Mouse (Mus musculus): ENCODE measurements around the gene Zfp369. TPM values are rescaled to one million over a fixed set of nuclear protein-coding genes. Genes with fewer than 3 reads are reported as not detected.

Zfp369 gene
- polyA plus RNA-seq (2012; rRNA removed) = 46.7 and 48.0 TPM in 2 replicates

DNA sequence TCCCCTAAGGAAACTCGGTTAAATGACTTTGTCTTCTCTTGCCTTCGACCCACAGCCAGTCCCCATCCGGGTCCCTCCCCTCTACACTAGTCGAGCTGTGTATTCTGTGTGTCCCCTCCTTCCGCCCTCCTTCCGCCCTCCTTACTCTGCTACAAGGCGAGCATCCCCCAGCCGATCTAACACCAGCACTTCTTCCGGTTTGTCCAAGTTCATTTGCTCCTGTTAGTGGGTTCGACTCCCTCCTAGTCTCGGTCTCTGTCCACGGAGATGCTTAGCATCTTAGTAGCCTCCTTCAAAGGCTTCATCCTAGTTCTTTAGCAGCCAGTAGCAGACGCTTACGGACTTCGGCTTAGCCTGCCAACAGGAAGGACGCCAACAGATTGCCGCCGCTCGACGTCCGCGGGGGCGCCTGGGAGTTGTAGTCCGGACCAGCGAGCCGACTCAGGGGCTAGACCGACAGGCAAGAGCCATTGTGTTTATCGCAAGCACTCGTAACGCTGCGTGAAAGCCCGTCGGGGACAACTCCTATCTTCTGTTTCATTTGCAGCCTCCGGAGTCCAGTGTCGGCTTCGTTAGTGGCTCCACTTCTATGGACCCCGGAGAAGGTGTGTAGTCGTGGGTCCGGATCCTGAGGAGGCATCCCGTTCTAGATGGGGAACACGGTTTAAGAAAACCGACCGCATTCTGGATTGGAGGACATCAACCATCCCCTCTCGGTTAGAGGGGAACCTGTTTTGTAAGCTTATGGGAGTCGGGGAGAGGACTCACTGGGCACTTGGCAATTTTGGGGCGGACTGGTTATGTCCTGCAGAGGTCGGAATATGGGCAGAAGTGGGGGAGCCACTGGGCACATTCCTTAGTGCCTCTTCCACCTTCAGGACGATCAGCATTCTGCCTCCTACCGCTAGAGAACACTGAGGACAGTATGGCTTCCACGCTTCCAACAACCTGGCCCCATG, at the start of gene Zfp369:
Gene Zfp369, plus strand, starts transcription at position 432 of the 959 bp plus-strand sequence.
- TF ChIP-seq CTCF (IDR thresholded peaks at IDR 0.05; ENCODE audit: extremely low read depth, insufficient read depth, low read length) (no peak), POLR2A (IDR thresholded peaks at IDR 0.05; ENCODE audit: extremely low read depth, insufficient read depth, low read length) (peak; percentile 63; the same call in 1 of the 2 replicates)
- Histone ChIP-seq H3K27ac (ENCODE audit: insufficient read depth, low read length) (peak within 1 kb of the TSS; percentile 72), H3K4me3 (ENCODE audit: insufficient read depth, low read length) (peak within 1 kb of the TSS; percentile 68), H3K4me1 (ENCODE audit: control insufficient read depth, insufficient read depth, low read length) (no peaks in the 10 kb centered on the region)

DNA sequence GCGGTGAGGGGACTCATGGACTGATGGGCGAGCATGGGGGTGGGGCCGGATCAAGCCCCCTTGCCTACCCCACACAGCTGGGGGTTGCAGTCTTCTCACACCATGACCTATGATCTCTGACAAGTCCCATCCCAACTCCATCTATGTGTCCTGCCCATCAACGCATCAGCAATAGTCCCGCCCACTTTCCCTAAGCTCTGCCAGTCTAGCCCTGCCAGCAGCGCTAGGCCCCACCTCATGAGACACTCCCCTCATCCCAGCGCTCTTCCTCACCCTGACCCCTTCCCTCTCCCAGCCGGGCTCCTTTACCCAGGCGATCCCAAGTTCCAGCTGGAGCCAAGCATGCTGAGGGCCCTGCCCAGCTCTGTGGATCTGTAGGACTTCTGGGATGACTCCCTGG, 41.4 kb upstream of the Zfp369 start:
- TF ChIP-seq CTCF (IDR thresholded peaks at IDR 0.05; ENCODE audit: extremely low read depth, insufficient read depth, low read length) (no peak), POLR2A (IDR thresholded peaks at IDR 0.05; ENCODE audit: extremely low read depth, insufficient read depth, low read length) (no peak)
- Histone ChIP-seq H3K4me1 (ENCODE audit: control insufficient read depth, insufficient read depth, low read length) (no peaks in the 10 kb centered on the region), H3K27ac (ENCODE audit: insufficient read depth, low read length) (no peak overlapping the region), H3K4me3 (ENCODE audit: insufficient read depth, low read length) (no peak overlapping the region)

DNA sequence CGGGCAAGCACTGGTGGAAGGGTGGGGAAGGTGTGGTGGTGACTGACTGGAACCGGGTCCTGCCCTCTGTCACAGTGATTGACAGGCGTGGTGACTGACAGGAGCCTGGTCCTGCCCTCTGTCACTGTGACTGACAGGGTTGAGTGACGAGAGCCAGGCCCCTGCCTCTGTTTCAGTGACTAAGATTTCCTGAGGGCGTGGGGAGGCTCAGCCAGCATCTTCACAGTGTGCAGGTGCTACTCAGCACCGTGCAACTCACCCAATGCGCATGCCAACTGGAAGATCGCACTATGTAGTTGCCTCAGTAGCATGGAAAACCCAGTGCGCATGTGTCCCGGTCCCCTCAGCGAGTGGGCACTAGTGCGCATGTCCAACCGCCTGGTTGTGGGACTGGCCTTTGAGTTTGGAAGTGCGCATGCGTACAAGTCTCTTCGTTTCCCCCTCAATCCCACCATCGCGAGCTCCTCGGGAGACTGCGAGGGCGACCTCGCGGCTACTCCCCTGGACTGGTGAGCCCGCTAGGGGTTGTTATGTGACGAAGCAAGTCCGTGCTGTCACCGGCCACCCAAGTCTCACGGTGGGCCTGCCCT, 38.0 kb upstream of the Zfp369 start:
- TF ChIP-seq CTCF (IDR thresholded peaks at IDR 0.05; ENCODE audit: extremely low read depth, insufficient read depth, low read length) = no peak
- TF ChIP-seq POLR2A (IDR thresholded peaks at IDR 0.05; ENCODE audit: extremely low read depth, insufficient read depth, low read length) = peak; percentile 94
- H3K27ac ChIP-seq (ENCODE audit: insufficient read depth, low read length) = peak overlapping the region; percentile 80
- peak overlapping the region; percentile 51 for H3K4me3 ChIP-seq (ENCODE audit: insufficient read depth, low read length)
- H3K4me1 ChIP-seq (ENCODE audit: control insufficient read depth, insufficient read depth, low read length) = no peaks in the 10 kb centered on the region

DNA sequence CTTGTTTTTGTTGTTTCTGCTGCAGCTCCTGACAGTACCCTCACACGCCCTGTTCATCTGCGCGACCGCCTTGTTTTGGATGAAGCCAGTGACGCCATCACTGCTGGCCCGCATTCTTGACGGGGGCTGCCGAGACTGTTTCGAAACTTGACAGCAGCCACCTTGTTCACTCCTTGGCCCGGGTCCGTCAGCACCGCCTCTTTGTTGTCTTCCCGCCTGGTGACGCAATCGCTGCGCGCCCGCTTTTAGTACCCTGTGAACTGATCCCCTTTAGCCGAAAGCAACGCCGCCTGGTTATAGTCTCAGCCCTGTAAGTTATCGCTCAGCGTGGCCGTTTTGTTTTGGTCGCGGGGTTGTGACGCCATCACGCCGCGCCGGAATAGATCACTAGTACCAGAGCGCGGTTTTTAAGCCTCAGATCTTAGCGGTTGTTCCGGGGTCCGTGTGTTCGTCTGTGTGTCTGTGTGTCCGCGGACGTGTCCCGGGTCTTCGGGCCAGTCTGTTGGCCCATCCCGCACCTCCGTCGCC, 37.5 kb upstream of the Zfp369 start:
- TF ChIP-seq CTCF (IDR thresholded peaks at IDR 0.05; ENCODE audit: extremely low read depth, insufficient read depth, low read length) (no peak), POLR2A (IDR thresholded peaks at IDR 0.05; ENCODE audit: extremely low read depth, insufficient read depth, low read length) (peak; percentile 51; the same call in 1 of the 2 replicates)
- Histone ChIP-seq H3K27ac (ENCODE audit: insufficient read depth, low read length) (peak overlapping the region; percentile 80), H3K4me3 (ENCODE audit: insufficient read depth, low read length) (peak overlapping the region; percentile 51), H3K4me1 (ENCODE audit: control insufficient read depth, insufficient read depth, low read length) (no peaks in the 10 kb centered on the region)

DNA sequence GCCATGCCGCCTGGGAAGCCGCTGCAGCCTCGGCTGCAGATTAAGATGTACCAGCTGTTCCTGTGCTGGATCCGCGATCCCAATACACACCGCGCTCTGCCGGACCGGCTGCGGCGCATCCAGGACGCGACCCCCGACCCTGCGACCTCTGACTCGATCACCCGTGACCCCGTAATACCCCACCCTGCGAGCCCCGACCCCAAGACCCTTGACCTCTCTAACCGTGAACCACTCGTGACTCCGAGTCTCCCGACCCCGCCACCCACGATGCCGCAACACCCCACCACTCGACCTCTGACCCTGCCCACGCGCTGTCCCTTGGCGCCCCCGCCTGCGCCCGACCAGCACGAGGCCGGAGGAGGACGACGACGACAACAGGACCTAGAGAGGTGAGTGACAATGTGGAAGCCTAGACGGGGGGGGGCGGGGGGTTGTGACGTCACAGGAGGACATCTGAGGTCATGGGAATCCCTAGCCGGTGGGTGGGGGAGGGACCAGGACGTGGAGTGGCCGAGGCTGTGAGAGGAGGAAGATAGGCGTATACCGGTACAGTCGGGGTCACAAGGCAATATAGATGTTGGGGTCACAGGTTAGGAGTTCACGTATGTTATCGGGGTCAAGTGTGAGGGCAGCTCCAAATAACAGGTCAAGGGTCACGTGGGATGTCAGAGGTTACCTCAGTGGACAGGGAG, 36.8 kb upstream of the Zfp369 start:
- H3K4me3 ChIP-seq (ENCODE audit: insufficient read depth, low read length) = peak overlapping the region; percentile 51
- H3K4me1 ChIP-seq (ENCODE audit: control insufficient read depth, insufficient read depth, low read length) = no peaks in the 10 kb centered on the region
- no peak overlapping the region for H3K27ac ChIP-seq (ENCODE audit: insufficient read depth, low read length)
- TF ChIP-seq CTCF (IDR thresholded peaks at IDR 0.05; ENCODE audit: extremely low read depth, insufficient read depth, low read length) (no peak), POLR2A (IDR thresholded peaks at IDR 0.05; ENCODE audit: extremely low read depth, insufficient read depth, low read length) (no peak)

DNA sequence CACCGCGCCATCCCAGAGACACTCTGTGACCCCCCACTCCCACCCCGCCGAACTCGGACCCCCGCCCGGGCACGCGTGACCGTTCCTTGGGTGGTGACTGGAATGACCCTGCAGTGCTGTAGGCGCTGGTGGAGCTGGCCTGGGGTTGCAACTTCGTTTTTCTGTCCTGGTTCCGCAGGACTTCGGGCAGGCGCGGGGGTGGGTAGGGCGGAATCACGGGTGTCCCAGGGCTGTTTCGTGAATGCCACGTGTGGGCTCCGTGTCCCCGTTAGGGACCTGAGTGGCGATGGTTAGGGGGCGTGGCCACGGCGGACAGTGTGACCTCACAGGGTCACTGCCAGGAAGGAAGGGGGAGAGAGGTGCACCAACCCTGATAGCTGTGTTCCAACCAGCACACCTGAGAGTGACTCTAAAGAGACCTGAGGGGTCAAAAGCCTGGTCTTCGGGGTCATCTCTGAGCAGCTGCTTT, 36.3 kb upstream of the Zfp369 start:
- no peaks in the 10 kb centered on the region for H3K4me1 ChIP-seq (ENCODE audit: control insufficient read depth, insufficient read depth, low read length)
- TF ChIP-seq POLR2A (IDR thresholded peaks at IDR 0.05; ENCODE audit: extremely low read depth, insufficient read depth, low read length) (no peak), CTCF (IDR thresholded peaks at IDR 0.05; ENCODE audit: extremely low read depth, insufficient read depth, low read length) (no peak)
- no peak overlapping the region for H3K27ac ChIP-seq (ENCODE audit: insufficient read depth, low read length)

DNA sequence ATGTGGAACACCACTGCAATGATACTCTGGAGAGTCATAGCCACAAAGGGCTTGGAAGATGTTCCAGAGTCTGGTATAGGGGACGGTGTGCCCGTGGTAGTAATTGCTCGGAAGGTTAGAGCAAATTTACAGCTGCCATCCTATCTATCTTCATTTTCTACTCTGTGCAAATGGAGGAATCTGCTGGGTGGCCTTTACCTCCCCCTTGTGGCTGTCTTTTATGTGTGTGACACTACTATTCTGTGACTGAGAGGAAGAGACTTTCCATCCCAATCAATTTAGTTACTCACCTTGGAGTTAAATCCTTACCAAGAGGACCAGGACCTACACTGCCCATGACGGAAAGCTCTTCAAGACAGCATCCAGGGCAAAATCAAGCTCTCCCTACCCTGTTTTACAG, 35.3 kb upstream of the Zfp369 start:
- no peaks in the 10 kb centered on the region for H3K4me1 ChIP-seq (ENCODE audit: control insufficient read depth, insufficient read depth, low read length)
- H3K4me3 ChIP-seq (ENCODE audit: insufficient read depth, low read length) = no peak overlapping the region
- no peak overlapping the region for H3K27ac ChIP-seq (ENCODE audit: insufficient read depth, low read length)
- TF ChIP-seq CTCF (IDR thresholded peaks at IDR 0.05; ENCODE audit: extremely low read depth, insufficient read depth, low read length) (0 out of 2 replicates have a peak, but pooled peaks have one; percentile 0), POLR2A (IDR thresholded peaks at IDR 0.05; ENCODE audit: extremely low read depth, insufficient read depth, low read length) (no peak)

More for the DNA sequence above, 36.3 kb upstream of the Zfp369 start:
- H3K4me3 ChIP-seq (ENCODE audit: insufficient read depth, low read length) = peak overlapping the region; percentile 51

DNA sequence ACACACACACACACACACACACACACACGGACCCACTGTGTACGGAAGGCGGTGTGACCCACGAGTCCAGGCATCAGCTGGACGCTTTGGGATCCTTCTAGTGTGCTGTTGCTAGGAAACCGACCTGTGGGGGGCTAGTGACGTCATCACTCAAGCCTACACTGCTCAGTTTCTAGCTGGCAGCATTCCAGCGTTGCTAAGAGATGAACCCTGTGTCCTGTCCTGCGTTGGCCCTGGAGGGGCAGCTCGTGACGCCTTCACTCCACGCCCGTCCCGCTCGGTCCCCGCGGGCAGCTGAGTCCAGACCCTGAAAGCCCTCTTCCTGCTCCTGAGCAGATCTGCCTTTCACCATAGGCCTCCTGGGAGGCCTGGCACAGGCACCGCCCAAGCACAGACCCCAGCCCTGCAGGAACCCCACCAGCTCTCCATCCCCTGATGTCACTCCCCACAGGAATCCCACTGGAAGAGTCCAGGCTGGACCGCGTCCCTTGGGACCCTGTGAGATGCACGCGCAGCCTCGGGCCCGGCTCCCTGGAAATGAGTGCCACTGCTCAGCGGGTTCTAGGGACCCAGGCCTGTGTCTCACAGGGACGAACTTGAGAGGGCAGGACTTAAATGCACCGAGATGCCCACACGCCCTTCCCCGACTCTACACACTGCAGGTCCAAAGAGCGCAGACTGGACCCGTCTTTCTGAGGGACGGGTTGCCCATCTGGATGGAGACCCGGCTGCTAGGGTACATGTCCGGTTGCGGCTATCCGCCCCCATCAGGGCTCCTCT, 20.2 kb upstream of the Zfp369 start:
- H3K4me1 ChIP-seq (ENCODE audit: control insufficient read depth, insufficient read depth, low read length) = no peaks in the 10 kb centered on the region
- peak overlapping the region; percentile 31 for H3K4me3 ChIP-seq (ENCODE audit: insufficient read depth, low read length)
- TF ChIP-seq POLR2A (IDR thresholded peaks at IDR 0.05; ENCODE audit: extremely low read depth, insufficient read depth, low read length) (no peak), CTCF (IDR thresholded peaks at IDR 0.05; ENCODE audit: extremely low read depth, insufficient read depth, low read length) (no peak)
- H3K27ac ChIP-seq (ENCODE audit: insufficient read depth, low read length) = no peak overlapping the region

Data from cortical plate, adult 2 months (tissue).